Mouse (Mus musculus) Patski (cell line): Measurements from ENCODE around the gene Setmar. TPM values are rescaled to one million over a fixed set of nuclear protein-coding genes. Genes with fewer than 3 reads are reported as not detected.

Experiments used
- ATAC-seq: fragments of 100-300 bp; one replicate; pipeline ENCODE4 v1.8.0; 2021
- CTCF ChIA-PET: fragments of 350-600 bp; sonication (Branson Sonifier 250); formaldehyde crosslinking; loops from one replicate; lab custom pipeline; 2022; ENCODE audit warnings: inconsistent platforms; lab: Charles Lee
- POLR2A ChIA-PET: fragments of 350-600 bp; sonication (Branson Sonifier 250); formaldehyde crosslinking; loops from one replicate; lab custom pipeline; 2022; ENCODE audit warnings: antibody characterized with exemption, inconsistent platforms; lab: Charles Lee
- DNase-seq: peaks from one replicate; pipeline ENCODE4 v3.0.0-alpha.2; 2011; ENCODE audit warnings: low read depth, low spot score
- H3K27me3 ChIP-seq: fragments of 371-371 bp; one replicate; pipeline ENCODE4 v1.5.1; 2021
- CTCF ChIP-seq: fragments of 100-300 bp; IDR thresholded peaks from one replicate; pipeline ENCODE4 v1.5.1; 2021
- in situ Hi-C: fragments of 300-500 bp; cut with MboI; formaldehyde crosslinking; loops from 3 replicates; pipeline ENCODE4 v1.11.1; 2018; ENCODE audit warnings: low pct_unique_long_range_greater_than_20kb, mixed read lengths
- polyA plus RNA-seq: library from polyadenylated mRNA; unstranded; gene quantifications from one replicate; pipeline ENCODE4 v1.2.3, GENCODE M21; 2021

The Setmar gene
- polyA plus RNA-seq, 1 experiment from 2014 or later = 6.1 TPM

DNA sequence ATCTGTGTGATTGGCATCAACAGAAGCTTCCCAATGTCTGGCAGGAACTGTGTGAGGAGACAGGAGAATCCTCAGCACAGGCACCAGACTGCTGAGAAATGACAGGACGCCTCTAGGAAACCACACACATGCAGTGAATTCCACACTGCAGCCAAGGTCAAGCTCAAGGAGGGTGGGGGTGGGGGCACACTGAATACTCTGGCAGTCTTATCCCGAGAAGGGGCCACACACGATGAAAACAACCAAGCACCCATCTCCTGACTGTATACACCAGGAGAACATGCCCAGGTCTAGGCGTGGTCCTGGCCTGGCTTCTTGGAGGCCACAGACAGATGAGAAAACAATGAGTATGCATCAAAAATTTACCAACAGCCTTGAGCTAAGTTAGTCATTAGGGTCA, 45.5 kb downstream of the Setmar start:
- ATAC-seq = no peak
- DNase-seq = no peak
- TF ChIP-seq CTCF = no peak
- H3K27me3 ChIP-seq = no peaks in the 10 kb centered on the region
- POLR2A ChIA-PET = interaction anchor here (0.7 kb wide), 1 partner anchor 8 kb away, joined by 4 read pairs; no protein-coding TSS in a partner anchor
- CTCF ChIA-PET = no interaction called here
- in situ Hi-C loops = no loop called here

DNA sequence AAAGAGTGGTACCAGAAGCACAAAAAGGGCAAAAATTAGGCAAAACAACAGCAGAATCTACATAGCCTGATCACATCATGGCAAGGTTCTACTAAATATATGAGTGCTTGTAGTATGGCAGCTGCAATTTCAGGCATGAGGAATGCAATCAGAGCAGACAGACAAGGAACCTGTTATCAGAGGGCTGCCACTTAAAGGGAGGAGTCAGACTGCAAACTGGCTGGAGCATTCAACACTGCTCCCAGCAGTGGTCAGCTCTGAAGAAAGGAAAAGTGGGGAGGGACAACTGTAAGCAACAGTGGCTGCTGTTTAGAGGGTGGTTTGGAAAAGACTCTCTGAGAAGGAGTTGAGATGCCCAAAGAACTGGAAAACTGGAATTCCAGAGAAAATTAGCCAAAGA, 46.8 kb downstream of the Setmar start:
- ChIA-PET POLR2A (interaction anchor here (0.9 kb wide), 1 partner anchor 11 kb away, joined by 3 read pairs; no protein-coding TSS in a partner anchor), CTCF (no interaction called here)
- in situ Hi-C loops = no loop called here
- ATAC-seq (no peak), DNase-seq (no peak)
- TF ChIP-seq CTCF = no peak
- H3K27me3 ChIP-seq = no peaks in the 10 kb centered on the region

- ChIA-PET CTCF (no interaction called here), POLR2A (no interaction called here)
- DNase-seq (no peak), ATAC-seq (no peak)
- TF ChIP-seq CTCF = no peak
- H3K27me3 ChIP-seq = no peaks in the 10 kb centered on the region
- in situ Hi-C loops = no loop called here
Measured at GRCm38 (mm10) chr6:108114971-108115370, 50.1 kb downstream of the Setmar start.

- CTCF ChIA-PET = interaction anchor here (0.9 to 1.9 kb wide), 2 partner anchors 12 to 52 kb away, joined by 3 to 6 read pairs; partner anchors contain the start of gene Setmar
- in situ Hi-C loops = no loop called here
- ATAC-seq (peak; percentile 78), DNase-seq (peak; percentile 44)
- H3K27me3 ChIP-seq = no peaks in the 10 kb centered on the region
- no peak for TF ChIP-seq CTCF
- POLR2A ChIA-PET = interaction anchor here (0.7 to 1.1 kb wide), 3 partner anchors 12 to 111 kb away, joined by 3 to 9 read pairs (median 4); partner anchors contain the start of gene Itpr1
Measured at GRCm38 (mm10) chr6:108117881-108118280, 53.0 kb downstream of the Setmar start.

GRCm38 (mm10) chr6:108125474-108125873, 60.6 kb downstream of the Setmar start:
- ChIA-PET CTCF (interaction anchor here (1.0 to 1.2 kb wide), 2 partner anchors 10 to 17 kb away, joined by 3 read pairs; no protein-coding TSS in a partner anchor), POLR2A (no interaction called here)
- no peak for ATAC-seq
- in situ Hi-C loops = no loop called here
- TF ChIP-seq CTCF = no peak
- DNase-seq = no peak
- H3K27me3 ChIP-seq = no peaks in the 10 kb centered on the region

DNA sequence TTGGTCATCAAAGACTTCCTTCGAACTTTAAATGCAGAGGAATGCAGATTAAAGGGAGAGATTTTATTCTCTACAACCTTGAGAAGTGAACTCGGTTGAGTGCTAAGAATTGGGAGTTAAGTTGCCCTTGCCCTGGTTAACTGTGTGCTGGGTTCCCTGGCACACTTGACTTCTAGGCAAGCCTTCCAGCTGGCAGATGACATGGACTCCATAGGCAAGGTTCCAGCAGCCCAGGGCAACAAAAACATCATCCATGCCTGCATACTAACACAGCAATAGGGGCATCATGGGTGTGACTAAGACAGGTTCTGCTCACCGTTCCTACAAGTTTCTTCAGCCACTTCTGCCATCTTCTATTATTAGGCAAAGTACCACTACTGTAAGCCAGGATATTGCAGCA, 61.8 kb downstream of the Setmar start:
- DNase-seq (no peak), ATAC-seq (no peak)
- in situ Hi-C loops = no loop called here
- TF ChIP-seq CTCF = no peak
- no peaks in the 10 kb centered on the region for H3K27me3 ChIP-seq
- CTCF ChIA-PET = interaction anchor here (1.2 kb wide), 1 partner anchor 18 kb away, joined by 3 read pairs; no protein-coding TSS in a partner anchor
- POLR2A ChIA-PET = no interaction called here

Other genes with a start within 250 kb of the Setmar start
- gene Sumf1, start 120.5 kb downstream of the Setmar start, polyA plus RNA-seq = 65.4 TPM
- 67.1 TPM for gene Itpr1, start 148.1 kb downstream of the Setmar start, polyA plus RNA-seq